Mouse (Mus musculus) adrenal gland, adult 8-10 months (tissue): Measurements from ENCODE around the gene Cpvl. TPM values are rescaled to one million over a fixed set of nuclear protein-coding genes. Genes with fewer than 3 reads are reported as not detected.
A peak's percentile ranks its signal among the peaks of the same experiment; 100 is the strongest.

Experiments
- DNase-seq: peaks from one replicate; pipeline ENCODE4 v3.0.0; 2022
- total RNA-seq, 4 experiments: library from RNA; stranded (reverse); gene quantifications; 2 replicates each; pipeline ENCODE4 v1.2.4; 2022

Cpvl gene
- total RNA-seq, 4 experiments from 2014 or later = not detected

DNA sequence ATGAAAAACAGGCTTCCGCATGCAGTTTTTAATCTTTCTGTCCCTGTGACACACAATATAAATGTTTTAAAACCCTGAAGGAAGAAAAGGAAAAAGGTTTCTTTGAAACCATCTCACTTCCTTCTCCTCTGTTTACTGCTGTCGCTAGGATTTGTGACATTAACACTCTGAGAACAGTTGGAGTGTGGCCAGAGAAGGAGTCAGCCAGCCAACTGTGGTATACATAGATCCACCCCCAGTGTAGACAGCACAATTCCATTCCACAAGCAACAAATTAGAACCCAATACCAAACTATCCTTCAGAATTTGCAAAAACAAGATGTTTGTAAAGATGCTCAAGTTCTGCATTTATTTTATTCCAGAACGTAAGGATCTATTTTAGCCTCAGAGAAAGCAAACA lies 6.7 kb downstream of the Cpvl start:
- no peak for DNase-seq

- no peak for DNase-seq
Observed at GRCm38 (mm10) chr6:53969081-53969480, 9.4 kb downstream of the Cpvl start.

DNA sequence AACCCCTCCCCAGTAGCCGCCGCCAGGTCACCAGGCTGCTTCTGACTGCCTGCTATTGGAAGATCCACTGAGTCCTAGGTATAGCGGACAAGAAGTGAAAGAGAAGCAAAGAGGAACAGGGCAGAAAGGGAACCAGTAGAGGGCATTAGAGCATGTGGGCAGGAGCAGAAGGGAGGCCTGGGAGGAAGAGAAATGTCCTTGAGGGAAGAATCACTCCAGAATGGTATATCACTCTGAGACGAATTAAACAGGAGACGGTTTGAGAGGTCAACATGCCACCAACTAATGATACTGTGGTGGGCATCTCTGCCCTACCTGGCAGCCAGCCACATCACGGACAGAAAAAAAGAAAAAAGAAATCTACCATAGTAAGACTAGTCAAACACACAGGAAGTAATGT lies 9.9 kb downstream of the Cpvl start:
- DNase-seq = no peak

DNA sequence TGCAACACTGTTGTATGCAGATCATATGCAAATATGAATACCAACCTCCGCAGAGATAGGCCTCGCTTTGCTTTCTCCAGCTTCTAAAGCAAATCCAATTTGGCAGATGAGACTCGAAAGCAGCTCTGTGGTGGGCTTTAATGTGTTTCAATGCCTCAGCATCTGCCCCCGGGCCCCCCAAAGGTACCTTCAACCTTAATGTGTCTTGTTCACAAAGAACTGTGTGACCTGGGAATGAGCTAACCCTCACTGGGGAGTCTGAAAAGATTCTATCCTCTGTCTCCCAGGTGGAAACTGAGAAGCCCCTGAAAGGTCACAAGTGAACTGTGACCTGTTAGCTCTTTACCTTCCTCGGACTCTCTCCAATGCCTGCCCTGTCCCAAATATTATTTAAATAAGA lies 11.9 kb downstream of the Cpvl start:
- no peak for DNase-seq

- DNase-seq = no peak
Observed at GRCm38 (mm10) chr6:53965900-53966299, 12.6 kb downstream of the Cpvl start.

GRCm38 (mm10) chr6:53963906-53964496 lies 14.5 kb downstream of the Cpvl start:
- no peak for DNase-seq

DNA sequence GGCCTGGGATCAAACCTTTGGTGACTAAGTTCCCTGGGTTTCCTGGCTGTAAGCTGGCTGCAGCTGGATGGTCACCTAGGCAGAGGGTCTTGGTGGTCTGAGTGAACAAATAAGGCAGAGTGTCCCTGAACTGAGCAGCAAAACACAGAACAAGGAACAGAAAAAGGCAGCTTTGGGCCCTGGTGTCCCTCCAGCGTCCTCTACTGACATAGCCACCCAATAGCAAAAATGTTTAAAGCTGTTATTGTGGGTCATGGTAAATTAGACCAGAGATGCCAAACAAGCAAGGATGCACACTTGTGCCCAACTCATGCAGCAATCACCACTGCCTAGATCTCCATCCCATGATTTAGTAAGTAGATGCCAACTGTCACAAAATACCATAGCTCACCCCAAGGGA lies 16.5 kb downstream of the Cpvl start:
- DNase-seq = no peak

- DNase-seq = no peak
Observed at GRCm38 (mm10) chr6:53959826-53960225, 18.6 kb downstream of the Cpvl start.

GRCm38 (mm10) chr6:53958321-53958720 lies 20.1 kb downstream of the Cpvl start:
- DNase-seq = peak; percentile 64

DNA sequence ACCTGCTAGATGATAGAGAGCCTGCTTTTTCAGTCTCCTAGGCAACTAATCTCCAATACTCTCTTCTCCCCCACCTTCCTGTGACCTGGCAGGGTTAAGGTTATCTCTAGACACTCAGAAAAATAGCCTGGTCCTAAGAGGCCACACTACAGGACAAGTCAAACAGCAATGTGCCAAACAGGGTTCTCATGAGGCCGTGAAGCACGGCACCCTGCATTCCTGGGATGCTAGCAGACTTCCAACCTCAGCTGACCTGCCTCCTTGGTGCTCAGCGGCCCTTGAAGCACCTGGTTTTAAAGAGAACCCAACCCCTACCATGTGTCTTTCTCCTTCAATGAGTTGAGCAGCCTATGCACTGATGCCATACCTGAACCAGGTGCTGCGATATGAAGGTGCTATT lies 22.0 kb downstream of the Cpvl start:
- no peak for DNase-seq

GRCm38 (mm10) chr6:53955846-53956245 lies 22.6 kb downstream of the Cpvl start:
- no peak for DNase-seq

- DNase-seq = no peak
Observed at GRCm38 (mm10) chr6:53955271-53955670, 23.2 kb downstream of the Cpvl start.

DNA sequence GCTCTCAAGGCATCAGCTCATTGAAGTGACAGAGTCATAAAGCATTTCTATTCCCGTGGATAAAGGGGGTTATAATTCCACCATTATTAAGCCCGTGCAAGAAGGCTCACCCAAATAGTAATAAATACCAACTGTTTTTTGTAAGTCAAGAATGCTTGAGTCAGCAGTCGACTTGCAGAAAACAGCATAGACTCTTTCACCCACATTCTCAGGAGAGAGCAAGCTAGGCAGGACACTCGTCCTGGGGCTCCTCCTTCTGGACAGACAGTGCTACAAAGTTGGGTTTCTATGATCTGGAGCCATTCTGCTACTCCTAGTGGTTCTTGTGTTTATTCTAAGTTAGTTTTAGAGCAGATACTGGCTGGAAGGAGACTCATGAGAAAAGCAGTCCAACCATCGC lies 24.4 kb downstream of the Cpvl start:
- DNase-seq = peak; percentile 42

- DNase-seq = no peak
Observed at GRCm38 (mm10) chr6:53953348-53953747, 25.1 kb downstream of the Cpvl start.

DNA sequence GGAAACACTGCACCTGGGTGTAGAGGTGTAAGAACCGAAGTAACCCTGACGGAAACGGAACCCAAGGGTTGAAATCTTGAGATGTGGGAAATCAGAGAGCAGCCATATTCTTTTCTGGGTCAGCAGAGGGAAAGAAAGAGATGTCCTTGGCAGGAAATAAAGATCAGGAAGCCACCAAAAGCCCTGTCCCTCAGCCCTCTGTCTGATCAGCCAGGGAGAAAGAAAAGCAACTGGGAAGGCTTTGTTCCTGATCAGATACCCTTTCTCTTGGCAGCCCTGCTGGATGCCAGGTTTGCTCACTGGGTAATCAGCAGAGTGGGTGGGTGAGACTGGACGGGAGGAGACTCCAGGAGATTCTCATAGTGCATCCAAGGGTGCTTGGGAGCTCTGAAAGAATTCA lies 27.1 kb downstream of the Cpvl start:
- DNase-seq = no peak

DNA sequence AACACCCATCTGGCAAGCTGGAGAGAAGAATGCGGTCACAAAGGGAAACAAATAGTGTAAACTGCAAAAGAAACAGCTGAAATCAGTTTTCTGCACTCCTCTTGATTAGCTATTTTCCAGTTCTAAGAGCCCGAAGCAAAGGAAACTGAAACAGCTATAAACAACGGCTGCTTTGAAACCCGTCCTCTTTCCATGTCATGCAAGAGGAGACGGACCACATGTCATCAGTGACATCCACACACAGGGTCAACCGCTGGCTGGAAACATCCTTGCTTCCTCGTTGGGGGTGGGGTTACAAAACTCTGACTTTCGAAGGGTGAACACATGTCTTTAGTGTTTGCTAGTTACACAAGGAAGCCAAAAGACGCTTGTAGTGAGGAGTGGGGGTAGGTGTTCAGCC lies 27.6 kb downstream of the Cpvl start:
- DNase-seq = no peak

DNA sequence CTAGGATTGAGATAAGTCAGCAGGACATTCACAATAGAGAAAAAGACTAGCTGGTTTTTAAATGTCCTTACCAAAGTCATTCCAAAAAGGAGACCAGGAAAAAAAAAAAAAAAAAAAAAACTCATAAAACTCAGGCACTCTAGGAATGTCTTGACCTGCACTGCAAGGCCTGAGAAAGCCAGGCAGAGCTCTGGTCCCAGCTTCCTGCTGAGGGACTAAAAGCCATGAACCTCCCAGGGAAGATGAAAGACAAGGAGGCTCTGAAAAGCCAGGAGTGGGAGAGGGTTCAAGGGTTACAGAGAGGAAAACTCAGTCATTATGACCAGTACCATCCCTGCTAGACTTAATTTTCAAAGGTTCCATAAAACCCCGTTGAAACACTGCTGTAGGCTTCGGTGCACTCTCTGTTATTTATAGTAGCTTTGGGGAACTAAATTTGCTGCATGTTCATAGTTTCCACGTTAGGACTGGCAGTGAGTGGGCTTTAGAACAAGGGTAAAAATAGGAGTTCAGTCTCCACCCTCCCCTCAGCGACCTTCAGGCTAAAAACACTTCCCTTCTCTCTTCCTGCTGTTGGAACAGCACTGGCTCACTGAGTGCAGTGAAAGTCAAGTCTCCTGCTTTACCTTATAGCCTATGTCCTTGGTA lies 30.0 kb downstream of the Cpvl start:
- no peak for DNase-seq

DNA sequence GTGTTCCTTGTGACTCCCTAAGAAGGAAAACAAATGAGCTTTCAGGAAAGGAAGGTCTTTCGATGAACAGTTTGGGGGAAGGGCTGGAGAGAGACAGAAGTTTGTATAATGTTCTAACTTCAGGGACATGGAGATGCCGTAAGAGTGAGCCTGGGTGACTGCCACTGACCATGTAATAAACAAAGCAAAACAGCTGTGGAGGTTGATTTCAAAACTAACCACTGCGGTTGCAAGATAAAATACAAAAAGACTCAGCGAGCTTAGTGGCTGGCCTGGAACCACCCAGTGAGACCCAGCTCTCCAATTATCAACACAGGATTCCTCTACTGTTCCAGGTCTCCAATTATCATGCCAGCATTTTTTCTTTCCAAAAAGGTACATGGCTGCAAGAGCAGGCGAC lies 33.6 kb downstream of the Cpvl start:
- DNase-seq = no peak

- no peak for DNase-seq
Observed at GRCm38 (mm10) chr6:53944417-53944816, 34.1 kb downstream of the Cpvl start.

GRCm38 (mm10) chr6:53942190-53942831 lies 36.2 kb downstream of the Cpvl start:
- no peak for DNase-seq

- no peak for DNase-seq
Observed at GRCm38 (mm10) chr6:53939752-53940151, 38.7 kb downstream of the Cpvl start.

GRCm38 (mm10) chr6:53938942-53939341 lies 39.5 kb downstream of the Cpvl start:
- DNase-seq = no peak

- DNase-seq = no peak
Observed at GRCm38 (mm10) chr6:53937143-53938134, 41.0 kb downstream of the Cpvl start.
